Mouse (Mus musculus): ENCODE measurements at regions not wholly inside any gene's neighbourhood (a gene's known extent, or its start where the extent isn't known, plus 50 kb on each side); places are given as distances from the start of the nearest gene placed in this dataset.

GRCm38 (mm10) chr15:5506848-5507544, 263.0 kb upstream of the Ptger4 start:
- no peak for ATAC-seq (ENCODE audit: extremely low read depth, insufficient number of reproducible peaks, low FRiP score, poor library complexity, severe bottlenecking)

GRCm38 (mm10) chr15:5507545-5507913, 263.5 kb upstream of the Ptger4 start:
- ATAC-seq (ENCODE audit: extremely low read depth, insufficient number of reproducible peaks, low FRiP score, poor library complexity, severe bottlenecking), result no peak

GRCm38 (mm10) chr15:5510056-5510455, 266.1 kb upstream of the Ptger4 start:
- ATAC-seq (ENCODE audit: extremely low read depth, insufficient number of reproducible peaks, low FRiP score, poor library complexity, severe bottlenecking), result 0 out of 2 replicates have a peak, but pooled peaks have one; percentile 23

GRCm38 (mm10) chr15:5511046-5511445, 267.1 kb upstream of the Ptger4 start:
- no peak for ATAC-seq (ENCODE audit: extremely low read depth, insufficient number of reproducible peaks, low FRiP score, poor library complexity, severe bottlenecking)

- no peak for ATAC-seq (ENCODE audit: extremely low read depth, insufficient number of reproducible peaks, low FRiP score, poor library complexity, severe bottlenecking)
Observed at GRCm38 (mm10) chr15:5512546-5512945, 268.6 kb upstream of the Ptger4 start.

GRCm38 (mm10) chr15:5513146-5513545, 269.2 kb upstream of the Ptger4 start:
- no peak for ATAC-seq (ENCODE audit: extremely low read depth, insufficient number of reproducible peaks, low FRiP score, poor library complexity, severe bottlenecking)

GRCm38 (mm10) chr15:5514217-5514616, 270.2 kb upstream of the Ptger4 start:
- 0 out of 2 replicates have a peak, but pooled peaks have one; percentile 22 for ATAC-seq (ENCODE audit: extremely low read depth, insufficient number of reproducible peaks, low FRiP score, poor library complexity, severe bottlenecking)

- 0 out of 2 replicates have a peak, but pooled peaks have one; percentile 23 for ATAC-seq (ENCODE audit: extremely low read depth, insufficient number of reproducible peaks, low FRiP score, poor library complexity, severe bottlenecking)
Observed at GRCm38 (mm10) chr15:5517244-5517966, 273.4 kb upstream of the Ptger4 start.

- no peak for ATAC-seq (ENCODE audit: extremely low read depth, insufficient number of reproducible peaks, low FRiP score, poor library complexity, severe bottlenecking)
Observed at GRCm38 (mm10) chr15:5519552-5519951, 275.6 kb upstream of the Ptger4 start.

- ATAC-seq (ENCODE audit: extremely low read depth, insufficient number of reproducible peaks, low FRiP score, poor library complexity, severe bottlenecking), result no peak
Observed at GRCm38 (mm10) chr15:5519997-5520396, 276.0 kb upstream of the Ptger4 start.

GRCm38 (mm10) chr15:5528619-5529018, 284.6 kb upstream of the Ptger4 start:
- no peak for ATAC-seq (ENCODE audit: extremely low read depth, insufficient number of reproducible peaks, low FRiP score, poor library complexity, severe bottlenecking)

GRCm38 (mm10) chr15:5533656-5534055, 289.7 kb upstream of the Ptger4 start:
- no peak for ATAC-seq (ENCODE audit: extremely low read depth, insufficient number of reproducible peaks, low FRiP score, poor library complexity, severe bottlenecking)

GRCm38 (mm10) chr15:5537432-5537831, 293.4 kb upstream of the Ptger4 start:
- no peak for ATAC-seq (ENCODE audit: extremely low read depth, insufficient number of reproducible peaks, low FRiP score, poor library complexity, severe bottlenecking)

- ATAC-seq (ENCODE audit: extremely low read depth, insufficient number of reproducible peaks, low FRiP score, poor library complexity, severe bottlenecking), result peak; percentile 90
Observed at GRCm38 (mm10) chr15:5539301-5539928, 295.4 kb upstream of the Ptger4 start.

GRCm38 (mm10) chr15:5554526-5554925, 310.5 kb upstream of the Ptger4 start:
- no peak for ATAC-seq (ENCODE audit: extremely low read depth, insufficient number of reproducible peaks, low FRiP score, poor library complexity, severe bottlenecking)

- no peak for ATAC-seq (ENCODE audit: extremely low read depth, insufficient number of reproducible peaks, low FRiP score, poor library complexity, severe bottlenecking)
Observed at GRCm38 (mm10) chr15:5554926-5555325, 310.9 kb upstream of the Ptger4 start.

GRCm38 (mm10) chr15:5555381-5556066, 311.5 kb upstream of the Ptger4 start:
- no peak for ATAC-seq (ENCODE audit: extremely low read depth, insufficient number of reproducible peaks, low FRiP score, poor library complexity, severe bottlenecking)

- no peak for ATAC-seq (ENCODE audit: extremely low read depth, insufficient number of reproducible peaks, low FRiP score, poor library complexity, severe bottlenecking)
Observed at GRCm38 (mm10) chr15:5561783-5562182, 317.8 kb upstream of the Ptger4 start.

- no peak for ATAC-seq (ENCODE audit: extremely low read depth, insufficient number of reproducible peaks, low FRiP score, poor library complexity, severe bottlenecking)
Observed at GRCm38 (mm10) chr15:5574366-5574765, 330.4 kb upstream of the Ptger4 start.
